Mouse (Mus musculus) ovary, postnatal 14 days (tissue): Measurements from ENCODE around the gene Adap1.

Experiments used
- DNase-seq: peaks from one replicate; pipeline ENCODE4 v3.0.0; 2022; ENCODE audit warnings: low spot score

Gene Adap1

DNA sequence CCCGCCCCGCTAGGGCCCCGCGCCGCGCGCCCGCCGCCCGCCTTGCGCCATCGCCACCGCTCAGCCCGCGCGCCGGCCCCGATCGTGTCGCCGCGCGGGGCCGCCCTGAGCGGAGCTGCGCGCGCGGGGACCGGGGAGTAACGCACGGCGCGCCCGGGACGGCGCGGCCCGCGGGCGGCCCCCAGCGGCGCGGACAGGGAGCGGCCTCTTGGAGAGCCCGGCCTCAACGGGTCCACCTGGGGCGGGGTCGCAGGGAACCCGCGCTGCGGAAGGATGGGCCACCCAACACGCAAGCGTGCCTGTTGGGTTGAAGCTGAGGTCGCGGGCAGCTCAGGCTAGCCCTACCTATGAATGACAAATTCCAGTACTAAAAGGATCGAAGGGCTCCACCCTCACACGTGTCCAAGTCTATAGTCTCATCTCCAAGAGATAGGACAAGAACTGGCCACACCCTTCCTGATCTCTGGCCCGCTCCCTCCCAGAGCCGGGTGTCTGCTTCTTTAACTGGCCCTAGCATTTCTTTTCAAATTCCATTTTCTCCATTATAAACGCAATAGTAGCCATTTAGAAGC lies at the start of gene Adap1:
TSS of gene Adap1 (minus strand) at position 228 of the 572 bp plus-strand sequence.
- DNase-seq, result no peak

DNA sequence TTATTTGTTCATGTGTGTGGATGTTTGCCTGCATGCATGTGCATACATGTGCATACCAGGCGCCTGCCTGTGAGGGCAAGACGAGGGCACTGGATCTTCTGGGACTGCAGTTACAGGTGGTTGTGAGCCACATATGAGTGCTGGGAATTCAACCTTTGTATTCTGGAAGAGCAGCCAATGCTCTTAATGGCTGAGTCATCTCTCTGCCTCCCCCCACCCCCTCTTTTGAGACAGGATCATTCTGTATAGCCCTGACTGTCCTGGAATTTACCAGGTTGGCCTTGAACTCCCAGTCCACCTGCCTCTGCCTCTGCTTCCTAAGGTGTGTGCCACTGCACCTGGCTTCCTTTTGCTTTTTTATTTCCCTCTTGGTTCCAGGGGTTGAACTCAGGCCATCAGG lies 49.4 kb upstream of the Adap1 start:
- DNase-seq, result no peak

- DNase-seq, result no peak
These were observed 48.5 kb upstream of the Adap1 start for GRCm38 (mm10) chr5:139373889-139374444.

DNA sequence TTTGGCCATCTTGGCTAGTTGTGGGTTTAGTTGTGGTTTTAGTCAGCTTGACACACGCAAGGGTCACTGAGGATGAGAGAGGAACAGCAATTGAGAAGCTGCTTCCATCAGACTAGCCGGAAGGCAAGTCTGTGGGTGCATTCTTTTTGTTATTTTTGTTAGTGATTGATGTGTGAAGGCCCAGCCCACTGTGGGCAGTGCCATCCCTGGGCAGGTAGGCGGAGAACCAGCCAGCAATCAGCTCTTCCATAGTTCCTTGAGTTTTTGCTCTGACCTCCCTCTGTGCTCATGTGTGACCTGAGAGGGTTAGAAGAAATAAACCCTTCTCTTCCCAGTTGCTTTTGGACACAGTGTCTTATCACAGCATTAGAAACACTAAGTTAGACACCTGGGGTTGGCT lies 47.7 kb upstream of the Adap1 start:
- no peak for DNase-seq

- peak; percentile 87 for DNase-seq
These were observed 46.4 kb upstream of the Adap1 start for GRCm38 (mm10) chr5:139371631-139372401.

GRCm38 (mm10) chr5:139371118-139371517 lies 45.7 kb upstream of the Adap1 start:
- DNase-seq, result no peak

DNA sequence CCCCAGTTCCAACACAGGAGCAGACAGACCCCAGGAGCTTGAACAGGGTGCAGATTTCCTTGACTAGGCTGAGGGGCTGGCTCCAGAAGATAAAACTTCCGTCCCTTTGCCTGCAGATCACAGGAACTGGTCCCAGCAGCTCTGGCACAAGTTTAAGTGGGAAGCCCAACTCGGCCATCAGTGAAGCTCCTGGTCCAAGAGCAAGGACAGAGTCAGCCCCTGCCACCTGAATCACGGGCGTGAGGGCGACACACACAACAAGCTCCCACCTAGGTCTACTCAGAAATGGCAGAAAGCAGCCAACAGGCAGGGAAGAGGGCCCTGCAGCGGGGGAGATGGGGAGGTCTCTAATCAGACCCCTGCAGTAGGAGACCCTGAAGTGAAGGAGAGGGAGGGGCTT lies 44.9 kb upstream of the Adap1 start:
- no peak for DNase-seq

DNA sequence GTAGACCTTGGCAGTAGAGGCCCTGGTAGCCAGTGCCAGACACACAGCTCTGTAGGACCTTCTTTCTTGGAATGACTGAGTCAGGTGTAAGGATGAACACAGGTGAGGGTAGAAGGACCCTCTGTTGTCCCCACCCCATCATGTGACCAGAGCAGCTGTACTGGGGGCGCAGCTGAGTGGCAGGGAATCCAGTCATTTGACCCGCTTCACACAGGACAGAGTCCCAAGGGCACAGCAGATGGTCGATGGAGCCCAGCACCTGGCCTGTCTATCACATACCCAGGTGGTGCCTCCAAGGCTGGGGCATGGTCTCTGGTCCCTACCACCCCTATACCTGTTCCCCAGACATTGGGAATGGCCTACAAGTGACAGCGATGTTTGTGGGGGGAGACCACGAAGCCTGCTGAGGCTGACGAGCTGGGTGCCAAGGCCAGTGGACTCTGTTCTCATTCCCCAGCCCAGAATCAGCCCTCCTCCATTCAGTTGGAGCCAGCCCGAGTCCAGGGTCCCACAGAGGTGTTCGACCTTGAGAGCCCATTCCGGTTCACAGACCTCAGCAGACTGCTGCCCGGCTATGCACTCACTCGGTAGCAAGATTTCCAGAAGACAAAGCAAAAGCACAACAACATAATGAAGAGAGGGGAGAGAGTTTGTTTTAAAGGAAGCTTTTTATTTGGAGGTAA lies 43.4 kb upstream of the Adap1 start:
- DNase-seq, result no peak

DNA sequence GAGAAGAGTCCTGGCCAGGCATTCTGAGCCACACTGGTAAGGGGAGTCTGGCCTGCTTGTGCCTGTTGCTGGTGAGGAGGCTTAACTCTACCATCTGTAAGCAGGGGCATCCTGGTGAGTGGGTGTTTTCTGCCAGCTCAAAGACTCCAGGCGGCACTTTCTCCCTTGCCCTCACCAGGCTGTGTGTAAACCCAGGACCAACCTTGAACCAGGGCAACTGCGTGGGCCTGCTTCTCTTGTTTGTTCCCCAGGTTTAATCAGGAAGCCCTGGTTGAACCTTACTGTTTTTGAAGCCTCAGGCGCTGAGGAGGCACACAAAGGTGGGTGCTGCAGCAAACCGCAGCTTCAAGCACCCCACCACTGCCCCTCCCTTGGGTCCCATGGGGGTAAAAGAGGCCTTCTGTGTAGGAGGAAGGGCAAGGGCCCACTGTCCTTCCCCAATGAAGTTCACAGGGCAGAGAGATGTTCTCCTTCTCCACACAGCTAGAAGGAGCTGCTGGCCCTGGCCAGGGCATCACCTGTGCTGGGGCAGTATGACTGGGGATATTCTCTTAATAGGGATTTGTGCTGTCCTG lies 42.5 kb upstream of the Adap1 start:
- no peak for DNase-seq

GRCm38 (mm10) chr5:139366484-139366883 lies 41.1 kb upstream of the Adap1 start:
- DNase-seq, result no peak

DNA sequence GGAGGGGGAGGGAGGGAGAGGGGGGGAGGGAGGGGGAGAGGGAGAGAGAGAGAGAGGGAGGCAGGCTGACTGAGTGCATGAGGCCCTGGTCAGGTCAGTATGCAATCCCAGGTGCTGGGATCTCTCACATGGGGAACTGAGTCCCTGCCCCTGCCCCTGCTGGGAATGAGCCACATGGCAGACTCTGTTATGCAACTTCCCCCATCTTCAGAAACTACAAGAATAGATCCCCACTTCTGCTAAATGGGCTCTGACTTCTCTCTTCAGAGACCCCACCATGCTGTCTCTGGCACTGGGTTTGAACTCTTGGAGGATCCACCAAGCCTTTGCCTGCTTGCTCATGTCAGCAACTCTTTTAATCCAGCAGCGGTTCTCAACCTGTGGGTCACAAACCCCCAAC lies 40.4 kb upstream of the Adap1 start:
- DNase-seq, result no peak

DNA sequence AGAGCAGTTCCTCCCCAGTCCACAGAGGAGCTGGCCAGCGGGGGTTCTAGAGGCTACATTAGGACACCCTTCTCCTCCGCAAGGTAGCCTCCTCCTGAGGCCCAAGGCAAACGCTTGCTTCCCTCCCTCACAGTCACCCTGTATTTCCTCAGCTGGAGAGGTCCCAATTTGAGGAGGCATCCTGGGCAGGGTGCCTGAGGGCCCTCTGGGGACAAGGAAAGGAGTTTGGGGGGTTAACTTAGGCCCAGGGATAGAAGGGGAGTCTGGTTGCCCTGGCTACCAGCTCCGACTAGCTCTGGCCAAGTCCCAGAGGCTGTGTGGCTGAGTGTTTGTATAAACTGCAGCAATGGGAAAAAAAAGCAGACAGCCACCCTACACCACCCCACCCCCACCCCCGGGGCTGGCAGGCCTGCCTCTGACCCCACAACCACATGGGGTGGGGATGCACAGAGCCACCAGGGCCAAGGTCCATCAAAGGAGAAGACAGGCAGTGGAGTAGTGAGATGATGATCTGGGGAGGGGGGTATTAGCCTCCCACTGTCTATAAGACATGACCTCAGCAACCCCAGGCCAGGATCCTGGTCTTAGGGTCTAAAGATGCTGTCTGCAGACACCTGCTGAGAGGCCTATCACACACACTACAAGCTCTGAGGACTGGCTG lies 39.6 kb upstream of the Adap1 start:
- no peak for DNase-seq

DNA sequence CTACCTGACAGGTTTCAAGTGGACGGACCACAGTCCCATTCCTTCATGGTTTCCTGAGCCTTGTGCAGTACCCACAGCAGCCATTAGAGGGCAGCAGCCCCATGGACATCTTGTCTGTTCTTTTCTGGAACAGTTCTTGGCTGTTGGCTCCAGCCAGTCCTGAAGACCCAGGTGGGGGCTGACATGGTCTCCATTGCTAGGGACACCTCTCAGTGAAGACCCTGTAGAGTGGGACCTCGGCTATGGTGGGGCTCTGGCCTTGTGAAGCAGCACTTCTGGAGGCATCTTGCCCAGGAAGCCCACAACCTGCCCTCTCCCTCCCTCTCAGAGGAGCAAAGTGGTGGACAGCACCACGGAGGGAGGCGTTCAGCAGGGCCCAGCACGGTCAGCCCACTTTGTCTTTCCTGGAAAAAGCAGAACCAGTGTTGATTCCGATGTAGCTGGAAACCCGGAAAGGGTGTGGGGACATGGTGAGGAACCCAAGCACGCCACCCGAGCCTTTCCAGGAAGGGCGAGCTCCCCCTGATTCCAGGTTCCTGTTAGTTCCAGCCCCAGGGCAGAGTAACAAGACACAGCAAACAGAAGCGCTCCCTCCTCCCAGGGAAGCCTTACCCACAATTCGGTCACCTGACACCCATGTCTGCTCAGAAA lies 39.0 kb upstream of the Adap1 start:
- peak; percentile 95 for DNase-seq

DNA sequence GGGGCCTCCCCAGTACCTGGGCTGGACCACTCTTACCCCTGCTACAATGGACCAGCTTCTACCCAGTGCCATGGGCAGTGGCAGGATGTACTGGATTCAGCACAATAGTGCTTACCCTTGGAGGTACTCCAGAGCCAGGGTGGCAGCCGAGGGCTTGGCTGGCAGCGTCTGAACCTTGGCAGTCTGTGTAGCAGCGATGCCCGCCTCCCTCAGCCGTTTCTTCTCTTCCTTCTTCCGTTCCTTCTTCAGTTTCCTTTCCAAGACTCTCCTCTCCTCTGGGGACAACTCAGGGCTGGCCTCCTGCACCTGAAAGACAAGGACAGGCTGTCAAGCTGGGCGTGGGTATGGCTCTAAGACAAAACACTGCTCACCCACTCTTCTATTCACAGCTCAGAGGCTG lies 38.4 kb upstream of the Adap1 start:
- DNase-seq, result no peak

- no peak for DNase-seq
These were observed 33.8 kb upstream of the Adap1 start for GRCm38 (mm10) chr5:139359244-139359643.

GRCm38 (mm10) chr5:139358653-139359052 lies 33.2 kb upstream of the Adap1 start:
- no peak for DNase-seq

DNA sequence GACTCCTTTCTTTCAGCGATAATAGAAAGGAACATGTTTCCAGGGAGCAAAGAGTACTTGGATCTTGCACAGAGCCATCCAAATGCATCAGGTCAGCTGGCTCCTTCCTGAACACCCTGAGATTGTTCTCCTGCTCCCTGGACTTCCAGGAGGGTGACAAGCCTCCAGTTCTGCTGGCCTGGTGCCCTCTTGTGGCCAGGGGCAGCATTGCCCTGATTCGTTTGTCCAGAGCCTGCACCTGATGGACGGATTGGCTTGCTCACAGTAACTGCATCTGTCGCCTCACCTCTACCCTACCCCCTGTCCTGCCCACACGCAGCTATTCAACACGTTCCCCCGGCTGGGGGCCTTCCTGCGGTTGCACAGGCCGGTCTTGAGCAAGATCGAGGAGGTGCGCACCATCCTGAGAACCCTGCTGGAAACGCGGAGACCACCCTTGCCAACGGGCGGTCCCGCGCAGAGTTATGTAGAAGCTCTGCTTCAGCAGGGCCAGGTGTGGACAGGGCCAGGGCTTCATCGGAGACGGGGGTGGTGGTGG lies 29.9 kb upstream of the Adap1 start:
- DNase-seq, result peak; percentile 84

DNA sequence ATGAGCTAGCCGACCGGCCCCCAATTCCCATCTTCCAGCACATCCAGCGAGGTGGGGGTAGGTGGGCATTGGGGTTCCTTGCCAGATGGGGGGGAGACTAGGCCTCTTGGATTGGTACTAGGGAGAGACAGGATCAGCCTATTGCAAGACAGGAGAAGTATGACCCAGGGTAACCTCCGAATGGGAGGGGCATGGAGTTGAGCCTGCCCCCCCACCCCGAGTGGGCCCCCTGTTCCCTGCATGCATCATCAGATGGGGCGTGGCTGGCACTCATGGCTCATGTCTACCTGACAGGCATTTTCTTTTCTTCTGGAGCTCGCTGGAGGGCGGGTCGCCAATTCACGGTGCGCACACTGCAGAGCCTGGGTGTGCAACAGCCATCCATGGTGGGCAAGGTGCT lies 28.5 kb upstream of the Adap1 start:
- DNase-seq, result no peak

DNA sequence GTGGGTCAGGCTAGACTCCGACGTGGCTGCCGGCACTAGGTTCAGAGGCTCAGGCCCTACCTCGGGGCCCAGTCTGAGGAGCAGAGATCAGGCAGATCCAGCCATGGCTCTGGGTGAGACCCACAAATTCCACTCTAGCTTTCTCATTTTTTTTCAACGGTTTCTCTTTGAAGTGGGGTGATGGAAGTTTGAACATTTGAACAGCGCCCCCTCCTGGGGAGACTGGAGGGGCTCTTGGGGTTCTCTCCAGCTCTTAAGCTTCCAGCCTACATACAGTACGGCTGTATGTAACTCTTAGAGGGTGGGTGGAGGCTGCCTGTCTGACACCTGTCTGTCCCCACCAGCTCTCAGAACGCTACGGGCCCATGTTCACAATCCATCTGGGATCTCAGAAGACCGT lies 28.1 kb upstream of the Adap1 start:
- DNase-seq, result no peak

GRCm38 (mm10) chr5:139352317-139352716 lies 26.9 kb upstream of the Adap1 start, which contains the start of gene Cyp2w1:
Gene Cyp2w1 (plus strand): TSS chr5:139352617.
- DNase-seq, result no peak

DNA sequence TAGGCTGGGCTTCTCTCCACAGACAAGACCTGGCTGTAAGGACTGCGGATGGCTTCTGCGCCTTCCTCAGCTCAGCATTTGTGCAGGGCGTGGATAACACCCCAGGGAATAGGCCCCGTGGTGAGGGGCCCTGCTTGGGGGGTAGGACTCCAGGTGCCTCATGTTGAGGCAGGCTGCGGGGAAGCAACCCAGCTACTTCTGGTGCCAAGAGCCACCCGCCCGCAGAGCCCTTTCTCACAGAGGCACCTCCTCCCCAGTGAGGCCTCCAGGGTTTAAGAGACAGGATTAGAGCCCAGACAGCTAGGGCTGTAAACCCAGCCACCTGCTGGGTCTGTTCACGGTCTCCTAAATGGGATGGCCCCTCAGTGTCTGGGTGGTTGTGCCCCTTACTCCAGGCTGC lies 26.2 kb upstream of the Adap1 start:
- DNase-seq, result no peak
